Mouse (Mus musculus) heart, embryonic 10.5 days (tissue): Measurements from ENCODE around the gene Rack1. TPM values are rescaled to one million over a fixed set of nuclear protein-coding genes. Genes with fewer than 3 reads are reported as not detected.
"Not testable (repeated sequence)": the region's sequence is repeated elsewhere in the genome, so short reads cannot be mapped to it uniquely, and the experiment has no call there.

ENCODE experiments used
- DNase-seq: peaks from one replicate; pipeline ENCODE4 v3.0.0-alpha.2; 2017; ENCODE audit warnings: low spot score
- H3K27ac ChIP-seq: fragments of 300-500 bp; sonication (generic); 2 replicates; pipeline ENCODE4 v1.5.1; 2016; ENCODE audit warnings: mild to moderate bottlenecking
- H3K27me3 ChIP-seq: fragments of 300-500 bp; sonication (generic); 2 replicates; pipeline ENCODE4 v1.6.1; 2016; ENCODE audit warnings: mild to moderate bottlenecking; ENCODE audit not compliant: poor library complexity, insufficient read depth, severe bottlenecking
- H3K36me3 ChIP-seq: fragments of 300-500 bp; sonication (generic); 2 replicates; pipeline ENCODE4 v1.6.1; 2016; ENCODE audit warnings: mild to moderate bottlenecking, moderate library complexity
- H3K4me1 ChIP-seq: fragments of 300-500 bp; sonication (generic); 2 replicates; pipeline ENCODE4 v1.6.1; 2016; ENCODE audit warnings: mild to moderate bottlenecking
- H3K4me3 ChIP-seq: fragments of 300-500 bp; sonication (generic); 2 replicates; pipeline ENCODE4 v1.5.1; 2016; ENCODE audit warnings: mild to moderate bottlenecking, moderate library complexity
- H3K9me3 ChIP-seq: fragments of 300-500 bp; sonication (generic); 2 replicates; pipeline ENCODE4 v1.6.1; 2016; ENCODE audit warnings: mild to moderate bottlenecking, moderate library complexity
- WGBS: fragments of 180-500 bp; shearing (Covaris S2); methylation state at CpG from one replicate; pipeline ENCODE4 v1.1.7; 2016; 5-methylcytosine and 5-hydroxymethylcytosine counted together
- polyA plus RNA-seq: library from polyadenylated mRNA; unstranded; fragments of >200 nt; fragmentation: Nextera tagmentation; extraction: Ambion mirVana; gene quantifications from 2 replicates; pipeline ENCODE4 v1.2.1, GENCODE M21; 2016

Rack1 gene
- polyA plus RNA-seq, 1 experiment from 2014 or later: 712 TPM

DNA sequence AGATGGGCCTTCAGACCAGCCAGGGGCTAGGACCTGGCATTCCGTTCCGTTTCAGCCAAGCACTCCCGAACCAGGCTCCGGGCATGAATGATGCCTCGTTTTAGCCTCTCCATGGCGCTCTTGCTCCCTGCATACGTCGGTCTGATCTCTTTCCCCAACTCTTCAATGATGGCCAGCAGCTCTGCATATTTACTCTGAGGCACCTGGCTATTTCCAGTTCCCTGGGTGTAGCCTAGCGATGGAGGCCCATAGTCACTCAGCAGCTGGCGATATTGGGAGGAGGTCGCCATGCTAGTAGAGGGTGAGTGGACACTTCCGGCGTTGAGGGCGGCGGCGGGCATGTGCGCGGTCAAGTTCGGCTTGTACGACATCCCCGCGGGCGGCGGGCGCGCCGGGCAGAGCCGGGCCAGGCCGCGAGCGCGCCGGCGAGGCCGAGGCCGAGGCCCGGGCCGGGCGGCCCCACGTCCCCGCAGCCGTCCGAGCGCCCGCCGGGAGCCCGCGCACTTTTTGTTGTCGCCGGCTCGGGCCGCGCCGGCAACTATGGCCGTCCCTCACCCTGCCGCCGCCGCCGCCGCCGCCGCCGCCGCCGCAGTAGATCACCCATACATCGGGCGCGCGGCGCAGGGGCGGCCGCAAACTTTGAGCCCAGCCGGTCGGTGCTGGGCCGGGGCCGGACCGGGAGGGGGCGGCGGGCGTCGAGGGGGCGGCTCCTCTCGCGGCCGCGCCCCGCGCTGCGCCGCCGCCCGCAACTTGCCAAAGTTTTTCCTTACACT, 26.0 kb downstream of the Rack1 start, which contains the start of the genes Trim7 and Gm12184:
Trim7 (plus strand) TSS at position 162 of the 773 bp plus-strand sequence.
Gm12184 (minus strand) TSS at position 677 of the 773 bp plus-strand sequence.
- not testable (repeated sequence) for H3K4me1 ChIP-seq

DNA sequence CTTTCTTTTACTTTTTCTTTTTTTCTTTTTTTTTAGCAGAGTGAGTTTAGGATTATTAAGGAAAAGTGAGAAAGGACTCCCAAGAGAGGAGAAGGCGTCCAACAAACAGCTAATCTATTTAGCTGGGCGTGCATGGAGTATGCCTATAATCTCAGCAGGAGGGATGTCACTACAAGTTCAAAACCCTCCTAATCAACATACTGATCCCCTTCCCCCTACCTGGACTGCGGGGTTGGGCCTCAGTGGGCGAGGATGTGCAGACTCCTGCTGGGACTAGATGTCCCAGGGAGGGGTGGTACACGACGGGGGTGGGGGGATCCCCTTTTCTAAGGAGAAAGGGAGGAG, 26.6 kb downstream of the Rack1 start:
- no peaks in the 10 kb centered on the region for H3K9me3 ChIP-seq
- no peak for DNase-seq
- H3K36me3 ChIP-seq: no peaks in the 10 kb centered on the region
- H3K27ac ChIP-seq: peak overlapping the region; percentile 72; the same call in 1 of the 2 replicates
- WGBS: 2% methylated on average over 6 of the region's 6 CpGs
- H3K4me3 ChIP-seq: peak overlapping the region; percentile 59
- H3K27me3 ChIP-seq: peaks cover 11% of the 10 kb centered on the region
- no peaks in the 10 kb centered on the region; the same call in 1 of the 2 replicates for H3K4me1 ChIP-seq

More for the DNA sequence above, 26.0 kb downstream of the Rack1 start, which contains the start of the genes Trim7 and Gm12184:
- peaks cover 11% of the 10 kb centered on the region for H3K27me3 ChIP-seq
- not testable (repeated sequence) for H3K36me3 ChIP-seq, H3K9me3 ChIP-seq, DNase-seq
- peak within 1 kb of the TSS; percentile 72; the same call in 1 of the 2 replicates for H3K27ac ChIP-seq
- WGBS: under 1% methylated on average over 66 of the region's 92 CpGs
- H3K4me3 ChIP-seq: peak within 1 kb of the TSS; percentile 59

DNA sequence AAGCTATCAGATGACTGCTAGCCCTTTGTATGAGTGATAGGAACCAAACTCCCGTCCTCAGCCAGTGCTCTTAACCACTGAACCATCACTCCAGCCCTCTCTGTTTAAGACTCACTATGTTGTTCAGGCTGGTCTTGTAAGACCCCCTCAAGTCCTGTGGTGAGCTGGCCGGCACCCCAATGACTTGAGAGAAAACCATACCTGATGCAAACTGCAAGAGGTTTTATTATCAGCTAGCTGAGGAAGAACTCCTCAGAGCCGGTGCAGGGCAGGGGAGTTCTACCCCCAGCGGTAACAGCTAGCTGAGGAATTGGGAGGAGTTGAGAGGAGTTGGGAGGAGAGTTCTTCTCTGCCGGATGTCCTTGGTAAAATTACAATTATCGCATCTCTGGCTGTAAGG, 27.8 kb downstream of the Rack1 start:
- 71% methylated on average over 6 of the region's 6 CpGs for WGBS
- Histone ChIP-seq H3K4me3 (no peak overlapping the region), H3K9me3 (no peaks in the 10 kb centered on the region), H3K36me3 (no peaks in the 10 kb centered on the region), H3K4me1 (no peaks in the 10 kb centered on the region; the same call in 1 of the 2 replicates), H3K27me3 (peaks cover 11% of the 10 kb centered on the region), H3K27ac (no peak overlapping the region)
- DNase-seq: no peak

DNA sequence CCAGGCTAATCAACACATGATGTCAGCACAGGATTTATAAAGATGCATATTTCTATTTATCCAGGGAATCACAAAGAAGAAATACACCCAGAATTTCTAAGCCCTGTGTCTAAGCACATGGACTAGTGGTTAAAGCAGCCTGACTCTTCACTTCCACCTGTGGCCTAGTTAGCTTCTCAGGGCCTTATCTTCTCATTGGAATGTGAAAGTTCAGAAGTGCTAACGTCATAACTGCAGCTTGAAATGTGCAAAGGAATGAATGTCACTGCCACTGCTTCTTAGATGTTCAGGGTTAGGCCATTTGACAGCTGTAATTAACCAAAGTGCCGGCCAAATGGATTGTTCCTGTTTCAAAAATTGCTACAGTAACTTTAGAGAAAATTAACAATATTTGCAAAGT, 30.1 kb downstream of the Rack1 start:
- 47% methylated on average over 2 of the region's 2 CpGs for WGBS
- no peak overlapping the region for H3K27ac ChIP-seq
- H3K27me3 ChIP-seq: no peaks in the 10 kb centered on the region
- H3K4me3 ChIP-seq: no peak overlapping the region
- H3K36me3 ChIP-seq: no peaks in the 10 kb centered on the region
- no peaks in the 10 kb centered on the region for H3K9me3 ChIP-seq
- DNase-seq: no peak
- no peaks in the 10 kb centered on the region; the same call in 1 of the 2 replicates for H3K4me1 ChIP-seq

DNA sequence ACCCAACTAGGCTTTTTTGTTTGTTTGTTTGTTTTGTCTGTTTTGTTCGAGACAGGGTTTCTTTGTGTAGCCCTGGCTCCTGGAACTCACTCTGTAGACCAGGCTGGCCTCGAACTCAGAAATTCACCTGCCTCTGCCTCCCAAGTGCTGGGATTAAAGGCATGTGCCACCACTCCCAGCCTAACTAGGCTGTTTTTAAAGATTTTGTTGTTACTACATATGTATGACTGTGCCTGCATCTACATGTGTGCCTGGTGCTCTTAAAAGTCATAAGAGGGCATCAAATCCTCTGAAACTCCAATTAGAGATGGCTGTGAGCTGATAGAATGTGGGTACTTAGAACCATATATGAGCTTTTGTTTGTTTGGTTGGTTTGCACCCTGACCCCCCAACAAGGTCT, 31.1 kb downstream of the Rack1 start:
- Histone ChIP-seq H3K4me1 (no peaks in the 10 kb centered on the region; the same call in 1 of the 2 replicates), H3K4me3 (no peak overlapping the region), H3K9me3 (no peaks in the 10 kb centered on the region), H3K27me3 (peaks cover 4% of the 10 kb centered on the region; the same call in 1 of the 2 replicates), H3K36me3 (no peaks in the 10 kb centered on the region), H3K27ac (no peak overlapping the region)
- WGBS: 70% methylated on average over 2 of the region's 2 CpGs
- no peak for DNase-seq

DNA sequence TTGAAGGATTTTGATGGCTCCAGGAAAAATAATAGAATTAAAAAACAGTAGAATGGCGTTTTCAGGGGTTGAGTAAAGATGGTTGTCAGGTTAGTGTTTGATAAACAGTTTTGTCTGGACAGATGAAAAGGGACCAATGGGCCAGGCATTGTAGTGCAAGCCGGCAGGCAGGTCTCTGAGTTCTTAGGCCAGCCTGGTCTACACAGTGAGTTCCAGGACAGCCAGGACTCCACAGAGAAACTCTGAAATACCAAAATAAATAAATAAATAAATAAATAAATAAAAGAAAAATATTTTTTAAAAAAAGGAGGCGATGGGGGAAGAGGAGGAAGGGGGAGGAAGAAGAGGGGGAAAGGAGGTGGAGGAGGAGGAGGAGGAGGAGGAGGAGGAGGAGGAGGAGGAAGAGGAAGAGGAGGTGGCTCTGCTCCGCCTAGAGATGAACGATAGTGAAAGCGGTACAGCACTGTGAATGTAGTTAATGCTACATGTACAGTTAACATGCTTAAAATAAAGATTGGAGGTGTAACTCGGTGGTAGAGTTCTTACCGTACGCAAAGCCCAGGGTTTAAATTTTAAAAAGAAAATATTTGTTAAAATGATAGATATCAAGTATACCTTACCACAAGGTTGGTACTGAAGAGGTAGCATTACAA, 33.1 kb downstream of the Rack1 start:
- Histone ChIP-seq H3K4me3 (peak overlapping the region; percentile 68), H3K27ac (no peak overlapping the region), H3K36me3 (no peaks in the 10 kb centered on the region), H3K9me3 (no peaks in the 10 kb centered on the region), H3K4me1 (peaks cover 8% of the 10 kb centered on the region), H3K27me3 (peaks cover 17% of the 10 kb centered on the region)
- WGBS: 43% methylated on average over 8 of the region's 9 CpGs
- no peak for DNase-seq

DNA sequence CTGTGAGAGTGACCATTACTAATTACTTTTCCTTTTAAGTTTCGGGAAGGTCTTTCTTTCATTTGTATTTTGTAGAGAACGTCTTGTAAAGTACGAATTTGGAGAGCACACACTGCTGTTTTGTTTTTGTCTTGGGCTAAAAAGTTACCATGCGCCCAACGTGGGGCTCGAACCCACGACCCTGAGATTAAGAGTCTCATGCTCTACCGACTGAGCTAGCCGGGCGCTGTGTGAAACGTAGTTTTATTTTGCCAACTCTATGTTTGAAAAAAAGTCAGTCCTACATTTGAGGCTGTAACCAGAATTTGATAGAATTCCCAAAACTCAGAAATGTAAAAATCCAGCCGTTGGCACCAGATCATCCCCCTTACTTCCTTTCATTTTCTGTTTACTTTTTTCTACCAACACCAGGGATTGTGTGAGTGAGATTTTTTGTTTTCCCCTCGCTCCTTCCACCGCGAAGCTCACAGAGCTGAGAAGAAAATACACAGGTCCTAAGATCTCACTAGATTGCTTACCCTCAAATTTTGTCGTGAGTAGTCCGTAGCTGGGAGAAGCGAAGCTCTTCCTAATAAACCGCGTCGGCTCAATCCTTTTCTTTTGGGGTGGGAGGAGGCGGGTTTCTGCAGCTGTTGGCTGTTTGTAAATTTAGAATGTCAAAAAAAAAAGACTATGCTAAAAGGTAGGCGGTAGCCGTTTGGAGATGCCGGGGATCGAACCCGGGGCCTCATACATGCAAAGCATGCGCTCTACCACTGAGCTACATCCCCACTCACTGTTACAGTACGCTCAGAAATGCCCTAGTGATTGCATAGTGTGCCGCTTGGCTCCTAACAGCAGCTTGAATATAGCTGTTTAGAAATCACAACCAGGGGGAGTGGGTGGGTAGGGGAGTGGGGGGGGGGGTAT, 33.9 kb downstream of the Rack1 start:
- Histone ChIP-seq H3K9me3 (no peaks in the 10 kb centered on the region), H3K4me1 (peaks cover 13% of the 10 kb centered on the region), H3K36me3 (no peaks in the 10 kb centered on the region), H3K27me3 (peaks cover 22% of the 10 kb centered on the region), H3K27ac (no peak overlapping the region), H3K4me3 (peak overlapping the region; percentile 68)
- 1% methylated on average over 30 of the region's 30 CpGs for WGBS
- peak; percentile 93 for DNase-seq

DNA sequence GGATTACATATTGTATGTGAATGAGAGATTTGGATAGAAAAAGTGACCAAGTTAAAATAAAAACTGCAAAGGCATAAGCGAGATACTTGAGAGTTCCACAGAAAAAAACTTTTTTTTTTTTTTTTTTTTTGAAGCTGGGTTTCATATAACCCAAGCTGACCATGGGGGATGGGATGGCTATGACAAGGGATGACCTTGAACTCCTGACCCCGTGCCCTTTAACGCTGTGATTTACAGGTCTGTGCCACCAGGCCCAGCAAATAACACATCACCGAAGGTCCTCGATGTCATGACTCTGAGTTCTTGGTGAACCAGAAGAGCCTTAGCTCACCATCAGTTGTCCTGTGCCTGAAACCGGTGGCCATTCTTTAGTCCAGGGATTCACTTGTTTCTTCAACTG, 35.8 kb downstream of the Rack1 start:
- 72% methylated on average over 6 of the region's 6 CpGs for WGBS
- Histone ChIP-seq H3K36me3 (no peaks in the 10 kb centered on the region), H3K4me3 (no peak overlapping the region), H3K27me3 (peaks cover 34% of the 10 kb centered on the region), H3K27ac (no peak overlapping the region), H3K4me1 (peaks cover 13% of the 10 kb centered on the region), H3K9me3 (no peaks in the 10 kb centered on the region)
- DNase-seq: no peak

DNA sequence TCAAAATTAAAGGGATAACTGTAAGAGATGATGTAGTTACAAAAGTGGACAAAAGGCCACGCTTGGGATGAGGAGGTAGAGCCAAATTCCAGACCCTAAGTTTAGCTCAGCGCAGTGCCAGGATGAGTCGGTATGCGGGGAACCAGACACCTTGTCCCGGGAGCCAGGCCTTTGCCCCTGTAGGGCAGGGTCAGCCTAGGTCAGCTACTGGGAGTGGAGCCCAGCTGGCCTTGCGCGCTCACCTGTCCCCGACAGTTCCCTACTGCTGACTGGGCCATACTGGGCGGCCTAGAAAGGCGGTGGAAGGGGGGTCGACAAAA, 36.8 kb downstream of the Rack1 start:
- H3K27ac ChIP-seq: peak overlapping the region; percentile 79; the same call in 1 of the 2 replicates
- peaks cover 13% of the 10 kb centered on the region for H3K4me1 ChIP-seq
- peaks cover 34% of the 10 kb centered on the region for H3K27me3 ChIP-seq
- WGBS: 9% methylated on average over 11 of the region's 11 CpGs
- no peaks in the 10 kb centered on the region for H3K36me3 ChIP-seq
- no peak for DNase-seq
- H3K9me3 ChIP-seq: no peaks in the 10 kb centered on the region
- H3K4me3 ChIP-seq: peak overlapping the region; percentile 93

DNA sequence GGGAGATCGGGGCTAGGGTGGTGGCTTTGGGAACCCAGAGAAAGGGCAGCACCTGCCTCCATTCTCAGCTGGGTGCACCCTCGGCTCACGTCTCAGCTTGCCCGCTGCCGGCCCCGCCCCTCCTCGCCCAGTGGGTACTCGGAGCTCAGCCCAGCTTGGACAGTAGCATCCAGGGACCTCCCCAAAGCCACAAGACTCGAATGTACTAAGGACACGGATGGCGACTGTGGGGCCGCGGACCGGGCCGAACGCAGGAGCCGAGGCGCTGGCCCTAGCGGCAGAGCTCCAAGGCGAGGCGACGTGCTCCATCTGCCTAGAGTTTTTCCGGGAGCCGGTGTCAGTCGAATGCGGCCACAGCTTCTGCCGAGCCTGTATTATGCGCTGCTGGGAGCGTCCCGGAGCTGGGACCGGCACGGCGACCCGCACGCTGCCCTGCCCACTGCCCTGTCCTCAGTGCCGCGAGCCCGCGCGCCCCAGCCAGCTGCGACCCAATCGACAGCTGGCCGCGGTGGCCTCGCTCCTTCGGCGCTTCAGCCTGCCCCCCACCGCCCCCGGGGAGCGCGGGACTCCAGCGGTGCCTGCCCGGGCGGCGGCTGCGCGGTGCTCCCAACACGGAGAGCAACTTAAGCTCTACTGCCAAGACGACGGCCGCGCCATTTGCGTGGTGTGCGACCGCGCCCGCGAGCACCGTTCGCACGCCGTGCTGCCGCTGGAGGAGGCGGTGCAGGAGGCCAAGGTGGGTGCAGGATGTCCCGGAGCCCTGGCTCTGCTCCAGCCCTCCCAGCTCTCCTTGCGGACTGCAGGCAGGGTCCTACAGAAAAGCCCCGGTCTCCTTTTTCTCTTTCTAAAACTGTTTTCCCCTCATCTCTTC, 37.4 kb downstream of the Rack1 start:
- H3K27ac ChIP-seq: peak overlapping the region; percentile 79
- H3K27me3 ChIP-seq: peaks cover 40% of the 10 kb centered on the region
- WGBS: under 1% methylated on average over 77 of the region's 77 CpGs
- peak overlapping the region; percentile 93 for H3K4me3 ChIP-seq
- peak; percentile 82 for DNase-seq
- H3K36me3 ChIP-seq: no peaks in the 10 kb centered on the region
- peaks cover 13% of the 10 kb centered on the region for H3K4me1 ChIP-seq
- no peaks in the 10 kb centered on the region for H3K9me3 ChIP-seq

DNA sequence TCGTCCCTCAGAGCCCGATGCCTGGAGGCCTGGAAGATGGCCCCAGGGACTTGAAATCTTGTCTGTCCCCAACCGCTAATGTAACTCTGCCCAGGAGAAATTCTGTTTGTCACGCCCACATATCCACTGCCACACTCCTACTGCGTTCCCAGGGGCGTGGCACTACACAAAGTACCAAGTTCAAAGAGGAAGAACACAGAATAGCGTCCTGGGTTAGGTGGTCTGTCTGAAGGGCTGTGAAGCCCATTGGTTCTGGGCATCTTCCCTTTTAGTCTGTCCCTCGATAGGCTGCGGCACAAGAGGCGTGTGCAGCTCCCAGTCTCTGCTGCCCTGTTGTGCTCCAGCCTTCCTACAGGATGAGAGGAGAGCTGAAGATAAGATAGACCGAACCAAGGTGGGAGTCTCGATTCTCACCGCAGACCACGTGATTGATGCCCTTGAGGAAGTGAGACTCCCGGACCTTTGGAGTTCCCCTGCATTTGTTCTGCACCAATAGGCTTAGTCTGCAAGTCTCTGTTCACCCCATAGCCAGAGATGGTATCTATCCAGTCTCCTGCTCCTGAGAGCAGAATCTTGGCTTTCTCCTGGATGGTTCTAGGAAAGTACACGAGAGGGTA, 38.2 kb downstream of the Rack1 start:
- Histone ChIP-seq H3K27ac (peak overlapping the region; percentile 79), H3K4me1 (peaks cover 13% of the 10 kb centered on the region), H3K27me3 (peaks cover 48% of the 10 kb centered on the region), H3K9me3 (no peaks in the 10 kb centered on the region), H3K4me3 (peak overlapping the region; percentile 93), H3K36me3 (no peaks in the 10 kb centered on the region)
- no peak for DNase-seq
- 1% methylated on average over 16 of the region's 16 CpGs for WGBS
